Mouse (Mus musculus) MEL (cell line): Measurements from ENCODE around the gene Arhgap19. TPM values are rescaled to one million over a fixed set of nuclear protein-coding genes. Genes with fewer than 3 reads are reported as not detected.

Source experiments
- DNase-seq: peaks from one replicate; pipeline ENCODE4 v3.0.0; 2011; ENCODE audit warnings: low read depth, low spot score
- H3K27ac ChIP-seq: 2 replicates; pipeline ENCODE4 v1.5.1; 2012; ENCODE audit warnings: low read depth, mild to moderate bottlenecking, control low read depth, low read length, moderate library complexity; ENCODE audit not compliant: control insufficient read depth
- H3K27me3 ChIP-seq, 2 experiments: fragments of 150-350 bp in 1 of 2; sonication (generic) in 1 of 2; 2 replicates each; pipeline ENCODE4 v1.6.1; 2012; ENCODE audit warnings: low read length in 2 of 2, mild to moderate bottlenecking in 2 of 2, improper control_type of control experiment in 1 of 2, moderate library complexity in 1 of 2; ENCODE audit not compliant: insufficient read depth in 2 of 2, control insufficient read depth in 1 of 2
- H3K36me3 ChIP-seq, 2 experiments: 2 replicates each; pipeline ENCODE4 v1.6.1; 2012 to 2014; ENCODE audit warnings: low read length in 2 of 2, improper control_type of control experiment in 1 of 2, inconsistent platforms in 1 of 2, mild to moderate bottlenecking in 1 of 2; ENCODE audit not compliant: insufficient read depth in 2 of 2, control insufficient read depth in 1 of 2
- H3K4me1 ChIP-seq, 2 experiments: fragments of 150-350 bp in 1 of 2; sonication (generic) in 1 of 2; 2 replicates each; pipeline ENCODE4 v1.6.1; 2012; ENCODE audit warnings: low read length in 2 of 2, improper control_type of control experiment in 1 of 2, mild to moderate bottlenecking in 1 of 2; ENCODE audit not compliant: insufficient read depth in 2 of 2, control insufficient read depth in 1 of 2
- H3K4me3 ChIP-seq, 2 experiments: fragments of 150-350 bp in 1 of 2; sonication (generic) in 1 of 2; 2 replicates each; pipeline ENCODE4 v1.5.1; 2012; ENCODE audit warnings: low read depth in 2 of 2, low read length in 2 of 2, mild to moderate bottlenecking in 2 of 2, moderate library complexity in 2 of 2, control low read depth in 1 of 2, improper control_type of control experiment in 1 of 2; ENCODE audit not compliant: control insufficient read depth in 1 of 2, insufficient read depth in 1 of 2
- H3K79me2 ChIP-seq: 2 replicates; pipeline ENCODE4 v1.6.1; 2012; ENCODE audit warnings: mild to moderate bottlenecking, low read length, moderate library complexity; ENCODE audit not compliant: control insufficient read depth, poor library complexity, insufficient read depth
- H3K9ac ChIP-seq: 2 replicates; pipeline ENCODE4 v1.6.1; 2012; ENCODE audit warnings: low read depth, mild to moderate bottlenecking, control low read depth, low read length, moderate library complexity; ENCODE audit not compliant: control insufficient read depth, poor library complexity, severe bottlenecking
- H3K9me3 ChIP-seq: fragments of 150-350 bp; sonication (generic); replicated peaks from 2 replicates; pipeline ENCODE4 v1.6.1; 2012; ENCODE audit warnings: mild to moderate bottlenecking, low read length, improper control_type of control experiment, moderate library complexity; ENCODE audit not compliant: insufficient read depth
- BHLHE40 ChIP-seq: IDR thresholded peaks from 2 replicates; pipeline ENCODE4 v1.6.1; 2012; ENCODE audit warnings: low read depth, mild to moderate bottlenecking, inconsistent platforms, low read length, improper control_type of control experiment, borderline replicate concordance
- CHD1 ChIP-seq: IDR thresholded peaks from 2 replicates; pipeline ENCODE4 v1.6.1; 2012; ENCODE audit warnings: low read depth, mild to moderate bottlenecking, inconsistent platforms, low read length, improper control_type of control experiment
- CHD2 ChIP-seq: IDR thresholded peaks from 2 replicates; pipeline ENCODE4 v1.6.1; 2011; ENCODE audit warnings: low read length, improper control_type of control experiment
- E2F4 ChIP-seq: IDR thresholded peaks from 2 replicates; pipeline ENCODE4 v1.6.1; 2011; ENCODE audit warnings: low read depth, low read length, improper control_type of control experiment, borderline replicate concordance
- ELF1 ChIP-seq: IDR thresholded peaks from 2 replicates; pipeline ENCODE4 v1.6.1; 2014; ENCODE audit warnings: low read depth, mild to moderate bottlenecking, inconsistent platforms, low read length, improper control_type of control experiment, moderate library complexity
- EP300 ChIP-seq, 2 experiments: IDR thresholded peaks; 2 replicates each; pipeline ENCODE4 v1.6.1; 2011; ENCODE audit warnings: improper control_type of control experiment in 2 of 2, low read length in 2 of 2, low read depth in 1 of 2, mild to moderate bottlenecking in 1 of 2
- ETS1 ChIP-seq: IDR thresholded peaks from 2 replicates; pipeline ENCODE4 v1.6.1; 2012; ENCODE audit warnings: low read depth, mild to moderate bottlenecking, inconsistent platforms, low read length, improper control_type of control experiment, moderate library complexity
- GATA1 ChIP-seq: IDR thresholded peaks from 2 replicates; pipeline ENCODE4 v1.6.1; 2011; ENCODE audit warnings: low read depth, low read length, improper control_type of control experiment
- JUND ChIP-seq: IDR thresholded peaks from 2 replicates; pipeline ENCODE4 v1.6.1; 2011; ENCODE audit warnings: low read depth, mild to moderate bottlenecking, improper control_type of control experiment, low read length
- KAT2A ChIP-seq: conservative IDR thresholded peaks from 2 replicates; pipeline ENCODE4 v1.6.1; 2012; ENCODE audit warnings: low read depth, low read length, improper control_type of control experiment, inconsistent platforms
- MAFK ChIP-seq: IDR thresholded peaks from 2 replicates; pipeline ENCODE4 v1.6.1; 2011; ENCODE audit warnings: low read depth, mild to moderate bottlenecking, low read length, improper control_type of control experiment, borderline replicate concordance
- MAX ChIP-seq: IDR thresholded peaks from 2 replicates; pipeline ENCODE4 v1.6.1; 2011; ENCODE audit warnings: low read length, improper control_type of control experiment
- MEF2A ChIP-seq: IDR thresholded peaks from 2 replicates; pipeline ENCODE4 v1.6.1; 2014; ENCODE audit warnings: low read depth, mild to moderate bottlenecking, inconsistent platforms, low read length, improper control_type of control experiment; ENCODE audit not compliant: poor library complexity, insufficient replicate concordance, severe bottlenecking; ENCODE audit errors: extremely low read depth
- MYB ChIP-seq: IDR thresholded peaks from 2 replicates; pipeline ENCODE4 v1.6.1; 2011; ENCODE audit warnings: mild to moderate bottlenecking, low read depth, low read length, improper control_type of control experiment
- MYC ChIP-seq: IDR thresholded peaks from 2 replicates; pipeline ENCODE4 v1.6.1; 2011; ENCODE audit warnings: low read depth, mild to moderate bottlenecking, low read length, improper control_type of control experiment, moderate library complexity
- NELFE ChIP-seq: IDR thresholded peaks from 2 replicates; pipeline ENCODE4 v1.6.1; 2011; ENCODE audit warnings: low read depth, low read length, improper control_type of control experiment
- POLR2A ChIP-seq, 2 experiments: IDR thresholded peaks; 2 replicates each; pipeline ENCODE4 v1.6.1; 2011 to 2012; ENCODE audit warnings: low read length in 2 of 2, mild to moderate bottlenecking in 2 of 2, control low read depth in 1 of 2, improper control_type of control experiment in 1 of 2, low read depth in 1 of 2, moderate library complexity in 1 of 2; ENCODE audit not compliant: control insufficient read depth in 1 of 2, insufficient read depth in 1 of 2, poor library complexity in 1 of 2
- POLR2AphosphoS2 ChIP-seq: IDR thresholded peaks from 2 replicates; pipeline ENCODE4 v1.6.1; 2011; ENCODE audit warnings: low read length, improper control_type of control experiment
- POLR2AphosphoS5 ChIP-seq: IDR thresholded peaks from 2 replicates; pipeline ENCODE4 v1.6.1; 2012; ENCODE audit warnings: low read depth, borderline replicate concordance, mild to moderate bottlenecking, inconsistent platforms, low read length, moderate library complexity, mixed read lengths
- RAD21 ChIP-seq: IDR thresholded peaks from 2 replicates; pipeline ENCODE4 v1.6.1; 2011; ENCODE audit warnings: mild to moderate bottlenecking, low read depth, low read length, improper control_type of control experiment
- RCOR1 ChIP-seq: IDR thresholded peaks from 2 replicates; pipeline ENCODE4 v1.6.1; 2012; ENCODE audit warnings: low read depth, mild to moderate bottlenecking, inconsistent platforms, low read length, improper control_type of control experiment
- SIN3A ChIP-seq: IDR thresholded peaks from 2 replicates; pipeline ENCODE4 v1.6.1; 2012; ENCODE audit warnings: low read length, improper control_type of control experiment, inconsistent platforms
- TBP ChIP-seq: IDR thresholded peaks from 2 replicates; pipeline ENCODE4 v1.8.0; 2011; ENCODE audit warnings: low read depth, low read length, improper control_type of control experiment
- TCF12 ChIP-seq: IDR thresholded peaks from 2 replicates; pipeline ENCODE4 v1.6.1; 2014; ENCODE audit warnings: low read depth, mild to moderate bottlenecking, inconsistent platforms, low read length, improper control_type of control experiment, moderate library complexity
- UBTF ChIP-seq: IDR thresholded peaks from 2 replicates; pipeline ENCODE4 v1.6.1; 2012; ENCODE audit warnings: low read depth, mild to moderate bottlenecking, inconsistent platforms, low read length, improper control_type of control experiment, moderate library complexity, borderline replicate concordance; ENCODE audit not compliant: insufficient read depth
- USF1 ChIP-seq: IDR thresholded peaks from 2 replicates; pipeline ENCODE4 v1.6.1; 2014; ENCODE audit warnings: low read depth, mild to moderate bottlenecking, inconsistent platforms, low read length, improper control_type of control experiment, moderate library complexity
- ZKSCAN1 ChIP-seq: IDR thresholded peaks from 2 replicates; pipeline ENCODE4 v1.6.1; 2012; ENCODE audit warnings: low read depth, mild to moderate bottlenecking, inconsistent platforms, low read length, improper control_type of control experiment, moderate library complexity
- ZMIZ1 ChIP-seq: IDR thresholded peaks from 2 replicates; pipeline ENCODE4 v1.6.1; 2012; ENCODE audit warnings: low read depth, mild to moderate bottlenecking, inconsistent platforms, low read length, improper control_type of control experiment, moderate library complexity
- ZNF384 ChIP-seq: IDR thresholded peaks from 2 replicates; pipeline ENCODE4 v1.6.1; 2012; ENCODE audit warnings: low read depth, mild to moderate bottlenecking, inconsistent platforms, low read length, improper control_type of control experiment
- polyA plus RNA-seq, 2 experiments: library from polyadenylated mRNA; stranded (reverse) in 1 of 2; unstranded in 1 of 2; fragments of >175 nt in 1 of 2; fragments of >200 nt in 1 of 2; gene quantifications; 2 replicates each; pipeline versions ENCODE4 v1.2.1 to v1.2.4; 2012; ENCODE audit warnings: low replicate concordance in 2 of 2, low read depth in 1 of 2; ENCODE audit not compliant: insufficient read length in 2 of 2, insufficient read depth in 1 of 2, missing spikeins in 1 of 2
- total RNA-seq: library from RNA; depleted of rRNA; stranded (reverse); fragments of 300-350 nt; gene quantifications from 2 replicates; pipeline ENCODE4 v1.2.3, GENCODE M21; 2012

Arhgap19 gene
- total and polyA plus RNA-seq, 3 experiments, result 47.5 to 67.9 TPM; not detected in 1

DNA sequence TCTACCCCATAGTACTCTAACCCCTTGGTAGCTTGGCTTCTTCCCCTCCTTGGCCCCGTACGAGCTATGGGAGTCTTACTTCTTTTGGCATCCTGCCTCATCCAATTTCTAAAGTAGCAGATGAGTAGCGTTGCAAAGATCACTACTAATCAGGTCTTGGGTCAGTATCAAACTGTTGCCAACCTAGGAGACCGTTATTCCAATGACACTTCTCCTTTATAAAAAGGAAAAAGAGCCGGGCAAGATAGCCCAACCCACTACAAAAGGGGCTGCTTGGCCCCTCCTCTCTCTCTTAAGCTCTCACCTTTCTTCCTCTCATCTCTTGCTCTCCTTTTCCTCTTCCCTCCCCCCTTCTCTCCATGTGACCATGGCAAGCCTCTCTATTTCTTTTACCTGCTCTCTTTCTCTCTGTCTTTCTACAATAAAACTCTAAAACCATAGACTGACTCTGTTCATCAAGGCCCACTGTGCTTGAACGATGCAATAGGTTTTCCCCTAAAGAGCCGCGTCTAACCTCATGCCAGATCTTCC, 6.3 kb upstream of the Arhgap19 start:
- DNase-seq, result no peak
- Histone ChIP-seq H3K79me2 (no peaks in the 10 kb centered on the region), H3K4me1 (peaks cover 22 to 24% of the 10 kb centered on the region in 2 experiments), H3K36me3 (peaks cover 0 to 18% of the 10 kb centered on the region in 2 experiments; a peak in 2 of 4 replicates), H3K4me3 (peak overlapping the region; percentile 37 to 43), H3K27ac (peak overlapping the region; percentile 91), H3K9me3 (no peaks in the 10 kb centered on the region), H3K9ac (peak overlapping the region; percentile 49), H3K27me3 (no peaks in the 10 kb centered on the region)
- TF ChIP-seq CHD1 (no peak), ETS1 (peak; percentile 72), EP300 (IDR thresholded peaks at IDR 0.05; ENCODE audit: low read depth in 1 of 2, low read length in 2 of 2) (peak; percentile 53 to 85), GATA1 (peak; percentile 43; the same call in 1 of the 2 replicates), USF1 (peak; percentile 81), MYC (peak; percentile 74; the same call in 1 of the 2 replicates), MAX (0 out of 2 replicates have a peak, but pooled peaks have one; percentile 44), SIN3A (0 out of 2 replicates have a peak, but pooled peaks have one; percentile 11), ZNF384 (no peak), BHLHE40 (no peak), TBP (peak; percentile 45; the same call in 1 of the 2 replicates), MEF2A (no peak), RCOR1 (peak; percentile 59; the same call in 1 of the 2 replicates), TCF12 (peak; percentile 63; the same call in 1 of the 2 replicates), MYB (peak; percentile 80), POLR2A (IDR thresholded peaks at IDR 0.05; ENCODE audit: control insufficient read depth in 1 of 2, insufficient read depth in 1 of 2, low read depth in 1 of 2, low read length in 2 of 2, poor library complexity in 1 of 2) (peak in 1 of 2 experiments; percentile 31; a peak in 1 of 4 replicates), ZKSCAN1 (no peak)

DNA sequence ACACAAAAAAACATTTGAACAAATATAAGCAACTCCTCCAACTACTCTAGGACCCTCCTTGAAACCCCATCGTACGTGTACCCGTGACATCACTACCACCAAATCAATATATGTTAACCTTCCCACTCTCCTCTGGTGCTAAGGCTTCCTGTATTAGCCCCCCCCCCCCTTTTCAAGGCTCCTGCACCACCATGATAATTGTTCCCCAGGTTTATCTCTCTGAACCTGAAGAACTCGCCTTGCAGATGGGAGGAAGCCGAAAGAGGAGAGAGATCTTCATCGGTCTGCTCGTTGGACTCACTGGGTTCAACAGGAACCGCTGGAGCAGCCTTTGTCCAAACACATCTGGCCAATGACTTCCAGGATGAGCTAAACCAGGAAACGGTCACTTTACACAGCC, 5.7 kb upstream of the Arhgap19 start:
- H3K27ac ChIP-seq, result peak overlapping the region; percentile 91
- H3K9ac ChIP-seq, result peak overlapping the region; percentile 49
- TF ChIP-seq E2F4 (no peak), MAFK (peak; percentile 58; the same call in 1 of the 2 replicates), UBTF (no peak), ZMIZ1 (peak; percentile 73; the same call in 1 of the 2 replicates), EP300 (IDR thresholded peaks at IDR 0.05; ENCODE audit: low read depth in 1 of 2, low read length in 2 of 2) (peak; percentile 95 to 99), MEF2A (0 out of 2 replicates have a peak, but pooled peaks have one; percentile 46), NELFE (no peak; the same call in none of the 2 replicates), TBP (0 out of 2 replicates have a peak, but pooled peaks have one; percentile 9), KAT2A (no peak), USF1 (0 out of 2 replicates have a peak, but pooled peaks have one; percentile 19), CHD2 (peak; percentile 29), POLR2AphosphoS2 (no peak), POLR2AphosphoS5 (no peak), JUND (peak; percentile 66; the same call in 1 of the 2 replicates), ZNF384 (no peak; the same call in 1 of the 2 replicates), ETS1 (peak; percentile 89), SIN3A (peak; percentile 76; the same call in 1 of the 2 replicates), ELF1 (peak; percentile 83), RAD21 (no peak), GATA1 (peak; percentile 93)

More for the DNA sequence above, 5.7 kb upstream of the Arhgap19 start:
- DNase-seq, result peak; percentile 89
- Histone ChIP-seq H3K4me1 (peaks cover 16 to 18% of the 10 kb centered on the region in 2 experiments), H3K79me2 (no peaks in the 10 kb centered on the region), H3K36me3 (peaks cover 0 to 16% of the 10 kb centered on the region in 2 experiments; a peak in 2 of 4 replicates), H3K4me3 (peak overlapping the region; percentile 37 to 43), H3K9me3 (no peaks in the 10 kb centered on the region), H3K27me3 (no peaks in the 10 kb centered on the region)
